Comparison of ENCODE assay signal across 10 mouse cellular contexts in genomic region chr9:41934848-41935372, GRCm38 (mm10).
DNase-seq lines count a peak whose midpoint lies in the region; ATAC-seq lines count a peak whose summit lies in the region.
"Had no signal": no experiment of that assay in that cellular context is flagged by ENCODE, and none has a peak within 500 bp of the region (broad histone marks: within the 10 kb centered on the region; RNA-seq: fewer than 3 reads in every experiment).

No protein-coding gene starts in this region.

- peak overlapping the region; percentile 71 for H3K27ac ChIP-seq in kidney, embryonic 16.5 days (ENCODE audit: low read length)
- peak overlapping the region; percentile 82 for H3K27ac ChIP-seq in embryonic facial prominence, embryonic 15.5 days (replicated peaks)
- H3K27ac ChIP-seq in intestine, embryonic 14.5 days (ENCODE audit: low read depth), result peak overlapping the region; percentile 82
- peak overlapping the region; percentile 76 for H3K27ac ChIP-seq in neural tube, embryonic 12.5 days

- no peaks in the 10 kb centered on the region for H3K9me3 ChIP-seq in kidney, embryonic 16.5 days (ENCODE audit: low read length)
- H3K9me3 ChIP-seq in embryonic facial prominence, embryonic 15.5 days (replicated peaks), result no peaks in the 10 kb centered on the region
- H3K9me3 ChIP-seq in intestine, embryonic 14.5 days (ENCODE audit: control insufficient read depth, low read length), result no peaks in the 10 kb centered on the region
- H3K9me3 ChIP-seq in neural tube, embryonic 12.5 days, result no peaks in the 10 kb centered on the region

- H3K36me3 ChIP-seq in kidney, embryonic 16.5 days (ENCODE audit: insufficient read depth, low read length), result no peaks in the 10 kb centered on the region
- H3K36me3 ChIP-seq in embryonic facial prominence, embryonic 15.5 days, result no peaks in the 10 kb centered on the region
- no peaks in the 10 kb centered on the region for H3K36me3 ChIP-seq in intestine, embryonic 14.5 days (ENCODE audit: control insufficient read depth, insufficient read depth, low read length)
- no peaks in the 10 kb centered on the region for H3K36me3 ChIP-seq in neural tube, embryonic 12.5 days
- H3K36me3 ChIP-seq: G1E had no signal

- H3K27me3 ChIP-seq in kidney, embryonic 16.5 days (ENCODE audit: insufficient read depth, low read length), result no peaks in the 10 kb centered on the region
- H3K27me3 ChIP-seq in embryonic facial prominence, embryonic 15.5 days, result no peaks in the 10 kb centered on the region
- H3K27me3 ChIP-seq in intestine, embryonic 14.5 days (replicated peaks; ENCODE audit: control insufficient read depth, insufficient read depth, low read length), result no peaks in the 10 kb centered on the region
- H3K27me3 ChIP-seq in neural tube, embryonic 12.5 days (replicated peaks), result no peaks in the 10 kb centered on the region

- 0 out of 2 replicates have a peak, but pooled peaks have one; percentile 32 for ATAC-seq in kidney, embryonic 16.5 days (ENCODE audit: low FRiP score, low TSS enrichment)
- no peak for ATAC-seq in embryonic facial prominence, embryonic 15.5 days (ENCODE audit: insufficient number of reproducible peaks, low FRiP score, low TSS enrichment, low read depth)
- 0 out of 2 replicates have a peak, but pooled peaks have one; percentile 7 for ATAC-seq in intestine, embryonic 14.5 days (replicated peaks; ENCODE audit: low FRiP score, low TSS enrichment, low read depth)
- ATAC-seq in neural tube, embryonic 12.5 days (ENCODE audit: low FRiP score, low read depth), result no peak

- peak overlapping the region; percentile 36 for H3K4me3 ChIP-seq in kidney, embryonic 16.5 days (ENCODE audit: low read length)
- peak overlapping the region; percentile 35 for H3K4me3 ChIP-seq in embryonic facial prominence, embryonic 15.5 days (replicated peaks)
- peak overlapping the region; percentile 20; the same call in 1 of the 2 replicates for H3K4me3 ChIP-seq in intestine, embryonic 14.5 days (ENCODE audit: low read depth, low read length)
- H3K4me3 ChIP-seq in neural tube, embryonic 12.5 days, result peak overlapping the region; percentile 32; the same call in 1 of the 2 replicates
- H3K4me3 ChIP-seq: erythroblast, embryonic 14.5 days had no signal

- H3K4me1 ChIP-seq in kidney, embryonic 16.5 days (ENCODE audit: insufficient read depth, low read length), result peaks cover 49% of the 10 kb centered on the region
- H3K4me1 ChIP-seq in embryonic facial prominence, embryonic 15.5 days, result peaks cover 55% of the 10 kb centered on the region
- H3K4me1 ChIP-seq in intestine, embryonic 14.5 days (replicated peaks; ENCODE audit: control insufficient read depth, insufficient read depth, low read length), result peaks cover 39% of the 10 kb centered on the region
- H3K4me1 ChIP-seq in neural tube, embryonic 12.5 days, result peaks cover 43% of the 10 kb centered on the region

- WGBS in kidney, embryonic 16.5 days, result 20% methylated on average over 10 of the region's 10 CpGs
- 22% methylated on average over 10 of the region's 10 CpGs for WGBS in embryonic facial prominence, embryonic 15.5 days
- 22% methylated on average over 10 of the region's 10 CpGs for WGBS in intestine, embryonic 14.5 days
- 11% methylated on average over 10 of the region's 10 CpGs for WGBS in neural tube, embryonic 12.5 days

- H3K9ac ChIP-seq in kidney, embryonic 16.5 days (replicated peaks; ENCODE audit: low read length), result peak overlapping the region; percentile 62
- no peak overlapping the region for H3K9ac ChIP-seq in embryonic facial prominence, embryonic 15.5 days
- peak overlapping the region; percentile 45 for H3K9ac ChIP-seq in intestine, embryonic 14.5 days (ENCODE audit: low read length)
- H3K9ac ChIP-seq in neural tube, embryonic 12.5 days, result peak overlapping the region; percentile 70

- H3K4me2 ChIP-seq in kidney, embryonic 16.5 days (replicated peaks; ENCODE audit: low read depth, low read length), result peak overlapping the region; percentile 60
- H3K4me2 ChIP-seq in embryonic facial prominence, embryonic 15.5 days (replicated peaks), result peak overlapping the region; percentile 76
- H3K4me2 ChIP-seq in intestine, embryonic 14.5 days (ENCODE audit: low read length), result peak overlapping the region; percentile 63
- H3K4me2 ChIP-seq in neural tube, embryonic 12.5 days (replicated peaks), result peak overlapping the region; percentile 63

- DNase-seq in kidney, adult 11 months, result no peak
- DNase-seq in intestine, embryonic 14.5 days (ENCODE audit: low spot score), result no peak
- no peak for DNase-seq in B cell, adult 2 months
- DNase-seq in thymus, postnatal 14 days, result no peak
- DNase-seq in thymus, adult 18-20 months, result no peak

Comparison
In these comparisons a context has a peak if more than half of its experiments do, and no peak if none do; other contexts are left out.
1. ATAC-seq: peak in kidney, embryonic 16.5 days (single experiment) and intestine, embryonic 14.5 days (single experiment); none in embryonic facial prominence, embryonic 15.5 days (single experiment) and neural tube, embryonic 12.5 days (single experiment).
2. Peak in every context shown above with its lines, with median percentiles within 50 percentile points of each other: H3K27ac ChIP-seq, H3K4me2 ChIP-seq and H3K4me3 ChIP-seq.